Mouse (Mus musculus) bone marrow, adult 2 months (tissue): Measurements from ENCODE around the gene Grik3.

Experiments used
- CTCF ChIP-seq: fragments of 200-500 bp; IDR thresholded peaks from 2 replicates; pipeline ENCODE4 v1.5.1; 2011; ENCODE audit warnings: low read length, control low read depth; ENCODE audit not compliant: control insufficient read depth, insufficient read depth
- POLR2A ChIP-seq: fragments of 200-500 bp; IDR thresholded peaks from 2 replicates; pipeline ENCODE4 v1.6.1; 2011; ENCODE audit warnings: low read depth, mild to moderate bottlenecking, control low read depth, low read length, borderline replicate concordance; ENCODE audit not compliant: control insufficient read depth

DNA sequence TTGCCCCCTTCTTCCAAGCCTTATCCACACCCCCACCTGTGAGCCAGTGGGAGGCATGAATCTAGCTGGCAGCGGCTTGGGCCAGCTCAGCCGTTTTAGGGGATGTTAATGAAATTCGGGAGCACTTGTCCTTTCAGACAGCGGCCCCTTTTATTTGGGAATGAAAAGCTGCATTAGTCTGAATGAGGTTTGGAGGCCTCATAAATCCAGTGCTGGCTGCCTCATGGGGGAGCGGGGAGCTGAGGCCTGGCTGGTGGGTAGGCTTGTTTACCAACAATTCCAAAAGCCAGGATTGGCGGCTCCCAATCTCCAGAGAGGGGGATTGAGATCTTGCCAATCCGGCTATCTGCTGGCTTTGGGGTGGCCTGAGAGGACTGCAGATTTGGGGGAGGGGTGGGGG, 3.5 kb upstream of the Grik3 start:
- TF ChIP-seq POLR2A, result no peak
- no peak for TF ChIP-seq CTCF
